Mouse (Mus musculus) hindbrain, embryonic 13.5 days (tissue): Measurements from ENCODE around the gene Tectb. TPM values are rescaled to one million over a fixed set of nuclear protein-coding genes. Genes with fewer than 3 reads are reported as not detected.
A peak's percentile ranks its signal among the peaks of the same experiment; 100 is the strongest.

Experiments used
- ATAC-seq: fragments of 200-750 bp; cut with Nextera tagmentation; 2 replicates; pipeline ENCODE4 v1.8.0; 2017; ENCODE audit warnings: moderate TSS enrichment; ENCODE audit not compliant: low FRiP score
- H3K27ac ChIP-seq: fragments of 300-500 bp; sonication (generic); 2 replicates; pipeline ENCODE4 v1.5.1; 2015; ENCODE audit warnings: inconsistent platforms, mild to moderate bottlenecking, moderate library complexity
- H3K27me3 ChIP-seq: fragments of 300-500 bp; sonication (generic); 2 replicates; pipeline ENCODE4 v1.6.1; 2015; ENCODE audit warnings: mild to moderate bottlenecking, inconsistent platforms
- H3K36me3 ChIP-seq: fragments of 300-500 bp; sonication (generic); 2 replicates; pipeline ENCODE4 v1.6.1; 2015; ENCODE audit warnings: mild to moderate bottlenecking, inconsistent platforms
- H3K4me1 ChIP-seq: fragments of 300-500 bp; sonication (generic); replicated peaks from 2 replicates; pipeline ENCODE4 v1.6.1; 2015; ENCODE audit warnings: inconsistent platforms
- H3K4me2 ChIP-seq: fragments of 300-500 bp; sonication (generic); 2 replicates; pipeline ENCODE4 v1.6.1; 2015; ENCODE audit warnings: inconsistent platforms, mild to moderate bottlenecking, moderate library complexity
- H3K4me3 ChIP-seq: fragments of 300-500 bp; sonication (generic); 2 replicates; pipeline ENCODE4 v1.5.1; 2015; ENCODE audit warnings: mild to moderate bottlenecking, inconsistent platforms
- H3K9ac ChIP-seq: fragments of 300-500 bp; sonication (generic); 2 replicates; pipeline ENCODE4 v1.6.1; 2015; ENCODE audit warnings: mild to moderate bottlenecking, inconsistent platforms
- H3K9me3 ChIP-seq: fragments of 300-500 bp; sonication (generic); 2 replicates; pipeline ENCODE4 v1.6.1; 2016; ENCODE audit warnings: inconsistent platforms
- WGBS: fragments of 180-500 bp; shearing (Covaris S2); methylation state at CpG from one replicate; pipeline ENCODE4 v1.1.7; 2015; 5-methylcytosine and 5-hydroxymethylcytosine counted together
- microRNA-seq: library from miRNA; unstranded; fragments of <30 nt; microRNA quantifications from one replicate; pipeline ENCODE4, GENCODE M21; 2016
- polyA plus RNA-seq: library from polyadenylated mRNA; unstranded; fragments of >200 nt; fragmentation: Nextera tagmentation; extraction: Ambion mirVana; gene quantifications from 2 replicates; pipeline ENCODE4 v1.2.1, GENCODE M21; 2015

The Tectb gene
- polyA plus RNA-seq, 1 experiment from 2014 or later = 0.75 TPM

GRCm38 (mm10) chr19:55239766-55240426 is 59.4 kb downstream of the Tectb start:
- Histone ChIP-seq H3K36me3 (no peaks in the 10 kb centered on the region), H3K4me1 (no peaks in the 10 kb centered on the region), H3K27ac (no peak overlapping the region), H3K4me2 (no peak overlapping the region), H3K4me3 (no peak overlapping the region), H3K9ac (no peak overlapping the region), H3K9me3 (no peaks in the 10 kb centered on the region), H3K27me3 (no peaks in the 10 kb centered on the region)
- 85% methylated on average over 6 of the region's 6 CpGs for WGBS
- no peak for ATAC-seq

GRCm38 (mm10) chr19:55241186-55241645 is 60.7 kb downstream of the Tectb start, which contains the start of gene Gucy2g:
Gene Gucy2g (minus strand): TSS chr19:55241236.
- no peak for ATAC-seq
- Histone ChIP-seq H3K4me3 (no peak within 1 kb of the TSS), H3K27ac (no peak within 1 kb of the TSS), H3K4me1 (no peaks in the 10 kb centered on the region), H3K4me2 (no peak within 1 kb of the TSS), H3K9me3 (no peaks in the 10 kb centered on the region), H3K9ac (no peak within 1 kb of the TSS), H3K36me3 (no peaks in the 10 kb centered on the region), H3K27me3 (no peaks in the 10 kb centered on the region)
- WGBS = 78% methylated on average over 6 of the region's 6 CpGs

- no peaks in the 10 kb centered on the region for H3K27me3 ChIP-seq
- ATAC-seq = 0 out of 2 replicates have a peak, but pooled peaks have one; percentile 32
- no peaks in the 10 kb centered on the region for H3K4me1 ChIP-seq
- H3K27ac ChIP-seq = no peak overlapping the region
- no peaks in the 10 kb centered on the region for H3K9me3 ChIP-seq
- no peak overlapping the region for H3K4me3 ChIP-seq
- no peak overlapping the region for H3K4me2 ChIP-seq
- no peak overlapping the region for H3K9ac ChIP-seq
- WGBS = 30% methylated on average over 7 of the region's 7 CpGs
- no peaks in the 10 kb centered on the region for H3K36me3 ChIP-seq
These were observed 64.3 kb downstream of the Tectb start for GRCm38 (mm10) chr19:55244791-55245231.

Small RNA genes within 50 kb of the gene (microRNA-seq; reads per million reads assigned to microRNA genes)
- 1.2 reads per million for gene Mir6715

Other genes starting within 250 kb of the Tectb start
- 22.5 and 22.8 TPM in 2 replicates for gene Gpam, start 53.5 kb upstream of the Tectb start, polyA plus RNA-seq
- gene Gucy2g, start 60.5 kb downstream of the Tectb start, polyA plus RNA-seq = 0.08 and 0.09 TPM in 2 replicates
- gene Acsl5, start 71.2 kb downstream of the Tectb start, polyA plus RNA-seq = 14.7 and 17.0 TPM in 2 replicates
- 72.0 and 74.9 TPM in 2 replicates for gene Zdhhc6, start 135.3 kb downstream of the Tectb start, polyA plus RNA-seq
- 30.1 and 30.7 TPM in 2 replicates for gene Vti1a, start 135.6 kb downstream of the Tectb start, polyA plus RNA-seq